Mouse (Mus musculus) stomach, embryonic 16.5 days (tissue): ENCODE measurements around the gene Cdk2ap1. TPM values are rescaled to one million over a fixed set of nuclear protein-coding genes. Genes with fewer than 3 reads are reported as not detected.
"Not testable (repeated sequence)": the region's sequence is repeated elsewhere in the genome, so short reads cannot be mapped to it uniquely, and the experiment has no call there.

Source experiments
- ATAC-seq: fragments of 200-750 bp; cut with Nextera tagmentation; 2 replicates; pipeline ENCODE4 v1.8.0; 2017; ENCODE audit warnings: moderate number of reproducible peaks, moderate TSS enrichment; ENCODE audit not compliant: insufficient read depth, low FRiP score
- H3K27ac ChIP-seq: fragments of 300-500 bp; sonication (generic); 2 replicates; pipeline ENCODE4 v1.5.1; 2014; ENCODE audit warnings: low read length
- H3K27me3 ChIP-seq: fragments of 300-500 bp; sonication (generic); 2 replicates; pipeline ENCODE4 v1.6.1; 2014; ENCODE audit warnings: low read length, control low read depth, mixed read lengths; ENCODE audit not compliant: control insufficient read depth, insufficient read depth
- H3K36me3 ChIP-seq: fragments of 300-500 bp; sonication (generic); 2 replicates; pipeline ENCODE4 v1.6.1; 2014; ENCODE audit warnings: low read length; ENCODE audit not compliant: control insufficient read depth, insufficient read depth
- H3K4me1 ChIP-seq: fragments of 300-500 bp; sonication (generic); 2 replicates; pipeline ENCODE4 v1.6.1; 2014; ENCODE audit warnings: low read length, control low read depth, mixed read lengths; ENCODE audit not compliant: control insufficient read depth, insufficient read depth
- H3K4me2 ChIP-seq: fragments of 300-500 bp; sonication (generic); 2 replicates; pipeline ENCODE4 v1.6.1; 2014; ENCODE audit warnings: low read depth, low read length, mixed read lengths
- H3K4me3 ChIP-seq: fragments of 300-500 bp; sonication (generic); replicated peaks from 2 replicates; pipeline ENCODE4 v1.5.1; 2014; ENCODE audit warnings: mild to moderate bottlenecking, low read length
- H3K9ac ChIP-seq: fragments of 300-500 bp; sonication (generic); 2 replicates; pipeline ENCODE4 v1.6.1; 2014; ENCODE audit warnings: low read length
- H3K9me3 ChIP-seq: fragments of 300-500 bp; sonication (generic); replicated peaks from 2 replicates; pipeline ENCODE4 v1.6.1; 2016; ENCODE audit warnings: low read length, control low read depth; ENCODE audit not compliant: control insufficient read depth
- WGBS: fragments of 180-500 bp; shearing (Covaris S2); extraction: QIAGEN DNeasy Blood & Tissue Kit; methylation state at CpG from one replicate; pipeline ENCODE4 v1.1.7; 2014; 5-methylcytosine and 5-hydroxymethylcytosine counted together
- polyA plus RNA-seq: library from polyadenylated mRNA; unstranded; fragments of >200 nt; fragmentation: Nextera tagmentation; extraction: Ambion mirVana; gene quantifications from 2 replicates; pipeline ENCODE4 v1.2.1, GENCODE M21; 2015

Cdk2ap1 gene
- polyA plus RNA-seq, 1 experiment from 2014 or later = 22.0 TPM

DNA sequence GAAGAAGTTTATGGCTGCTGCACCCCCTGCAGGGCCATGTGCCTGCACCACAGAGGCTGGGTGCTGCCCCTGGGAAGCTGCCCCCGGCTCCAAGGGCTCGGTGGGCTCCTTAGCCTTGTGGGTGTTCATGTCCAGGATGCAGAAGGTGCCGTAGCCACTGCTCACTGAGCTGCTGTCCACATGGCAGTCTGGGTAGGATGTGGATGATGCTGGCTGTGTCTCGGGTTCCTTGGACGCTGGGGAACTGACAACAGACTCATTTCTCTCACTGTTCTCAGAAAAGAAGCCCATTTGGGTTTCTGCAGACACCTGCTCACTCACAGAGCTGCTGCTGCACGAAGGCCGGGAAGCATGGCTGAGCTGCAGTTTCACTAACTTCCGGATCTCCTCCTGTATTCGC lies 47.4 kb downstream of the Cdk2ap1 start:
- Histone ChIP-seq H3K27me3 (no peaks in the 10 kb centered on the region), H3K27ac (no peak overlapping the region), H3K4me2 (no peak overlapping the region), H3K36me3 (peaks cover 24% of the 10 kb centered on the region), H3K9me3 (no peaks in the 10 kb centered on the region), H3K4me3 (no peak overlapping the region), H3K9ac (no peak overlapping the region), H3K4me1 (no peaks in the 10 kb centered on the region)
- 89% methylated on average over 9 of the region's 9 CpGs for WGBS
- no peak for ATAC-seq

DNA sequence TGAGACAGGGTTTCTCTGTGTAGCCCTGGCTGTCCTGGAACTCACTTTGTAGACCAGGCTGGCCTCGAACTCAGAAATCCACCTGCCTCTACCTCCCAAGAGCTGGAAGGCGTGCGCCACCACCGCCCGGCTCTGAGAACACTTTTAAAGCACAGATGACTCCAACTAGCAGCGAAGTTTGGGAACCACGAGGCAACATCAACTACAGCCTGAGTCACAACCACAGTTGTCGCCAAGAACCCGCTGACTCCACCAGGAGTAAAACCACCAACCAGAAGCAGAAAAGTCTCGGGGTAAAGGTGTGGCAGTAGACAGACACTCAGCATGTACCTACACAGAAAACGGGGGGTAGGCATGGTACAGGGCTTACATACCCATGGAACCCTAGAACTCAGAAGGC lies 52.8 kb downstream of the Cdk2ap1 start:
- 96% methylated on average over 11 of the region's 11 CpGs for WGBS
- ATAC-seq = no peak
- Histone ChIP-seq H3K36me3 (peaks cover 24% of the 10 kb centered on the region), H3K4me2 (no peak overlapping the region), H3K9me3 (no peaks in the 10 kb centered on the region), H3K27ac (no peak overlapping the region), H3K9ac (no peak overlapping the region), H3K4me1 (no peaks in the 10 kb centered on the region), H3K4me3 (no peak overlapping the region), H3K27me3 (no peaks in the 10 kb centered on the region)

GRCm38 (mm10) chr5:124309155-124309554 lies 53.7 kb downstream of the Cdk2ap1 start:
- ATAC-seq = no peak
- H3K36me3 ChIP-seq = peaks cover 20% of the 10 kb centered on the region
- H3K4me2 ChIP-seq = no peak overlapping the region
- H3K4me3 ChIP-seq = no peak overlapping the region
- H3K9ac ChIP-seq = no peak overlapping the region
- no peak overlapping the region for H3K27ac ChIP-seq
- no peaks in the 10 kb centered on the region for H3K9me3 ChIP-seq
- no peaks in the 10 kb centered on the region for H3K27me3 ChIP-seq
- 97% methylated on average over 10 of the region's 10 CpGs for WGBS
- no peaks in the 10 kb centered on the region for H3K4me1 ChIP-seq

GRCm38 (mm10) chr5:124302853-124303252 lies 60.0 kb downstream of the Cdk2ap1 start:
- ATAC-seq, H3K4me3 ChIP-seq, H3K9ac ChIP-seq, H3K27me3 ChIP-seq, H3K4me1 ChIP-seq, H3K27ac ChIP-seq, H3K4me2 ChIP-seq, H3K9me3 ChIP-seq: not testable (repeated sequence)
- peaks cover 10% of the 10 kb centered on the region; the same call in 1 of the 2 replicates for H3K36me3 ChIP-seq
- 88% methylated on average over 6 of the region's 6 CpGs for WGBS

GRCm38 (mm10) chr5:124300132-124300531 lies 62.8 kb downstream of the Cdk2ap1 start:
- no peaks in the 10 kb centered on the region for H3K4me1 ChIP-seq
- no peaks in the 10 kb centered on the region for H3K27me3 ChIP-seq
- WGBS = 55% methylated on average over 4 of the region's 4 CpGs
- no peak overlapping the region for H3K4me3 ChIP-seq
- no peaks in the 10 kb centered on the region for H3K9me3 ChIP-seq
- no peak for ATAC-seq
- H3K36me3 ChIP-seq = 0 out of 2 replicates have a peak, but pooled peaks cover 7% of the 10 kb centered on the region
- H3K4me2 ChIP-seq = no peak overlapping the region
- no peak overlapping the region for H3K27ac ChIP-seq
- no peak overlapping the region for H3K9ac ChIP-seq

DNA sequence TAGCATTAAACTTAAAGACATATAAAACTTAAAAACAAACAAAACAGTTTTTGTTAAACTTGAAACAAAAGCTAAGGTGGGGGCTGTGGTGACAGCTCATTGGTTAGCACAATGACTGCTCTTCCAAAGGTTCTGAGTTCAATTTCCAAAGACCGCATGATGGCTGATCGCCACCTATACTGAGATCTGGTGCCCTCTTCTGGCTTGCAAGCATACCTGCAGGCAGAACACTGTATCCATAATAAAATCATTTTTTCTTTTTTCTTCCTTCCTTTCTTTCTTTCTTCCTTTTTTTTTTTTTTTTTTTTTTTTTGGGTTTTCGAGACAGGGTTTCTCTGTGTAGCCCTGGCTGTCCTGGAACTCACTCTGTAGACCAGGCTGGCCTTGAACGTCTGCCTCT lies 63.6 kb downstream of the Cdk2ap1 start:
- H3K9ac ChIP-seq, H3K4me1 ChIP-seq, H3K4me2 ChIP-seq, H3K27me3 ChIP-seq, H3K27ac ChIP-seq, ATAC-seq, H3K4me3 ChIP-seq, H3K9me3 ChIP-seq, H3K36me3 ChIP-seq: not testable (repeated sequence)
- WGBS = 64% methylated on average over 3 of the region's 4 CpGs

GRCm38 (mm10) chr5:124296475-124296874 lies 66.4 kb downstream of the Cdk2ap1 start:
- Histone ChIP-seq H3K9me3 (no peaks in the 10 kb centered on the region), H3K9ac (no peak overlapping the region), H3K4me1 (no peaks in the 10 kb centered on the region), H3K27me3 (no peaks in the 10 kb centered on the region), H3K27ac (no peak overlapping the region), H3K4me2 (no peak overlapping the region), H3K4me3 (no peak overlapping the region), H3K36me3 (peaks cover 7% of the 10 kb centered on the region; the same call in 1 of the 2 replicates)
- WGBS = 95% methylated on average over 4 of the region's 4 CpGs
- ATAC-seq = no peak

Other genes with a start within 250 kb of the Cdk2ap1 start
- 76.1 and 81.6 TPM in 2 replicates for gene Arl6ip4, start 247.0 kb downstream of the Cdk2ap1 start, polyA plus RNA-seq
- 2.4 and 2.6 TPM in 2 replicates for gene Pitpnm2, start 113.3 kb downstream of the Cdk2ap1 start, polyA plus RNA-seq
- gene Mphosph9, start 35.1 kb downstream of the Cdk2ap1 start, polyA plus RNA-seq = 7.7 and 8.5 TPM in 2 replicates
- 13.3 and 16.1 TPM in 2 replicates for gene 2810006K23Rik, start 35.0 kb downstream of the Cdk2ap1 start, polyA plus RNA-seq
- 70.4 and 76.1 TPM in 2 replicates for gene Sbno1, start 62.9 kb upstream of the Cdk2ap1 start, polyA plus RNA-seq
- 50.4 and 51.7 TPM in 2 replicates for gene Kmt5a, start 76.8 kb upstream of the Cdk2ap1 start, polyA plus RNA-seq
- gene Rilpl2, start 115.3 kb upstream of the Cdk2ap1 start, polyA plus RNA-seq = 27.4 and 32.0 TPM in 2 replicates
- 22.0 and 24.3 TPM in 2 replicates for gene Snrnp35, start 120.1 kb upstream of the Cdk2ap1 start, polyA plus RNA-seq
- 8.9 and 11.0 TPM in 2 replicates for gene Rilpl1, start 168.3 kb upstream of the Cdk2ap1 start, polyA plus RNA-seq
- gene Tmed2, start 177.6 kb upstream of the Cdk2ap1 start, polyA plus RNA-seq = 641 and 673 TPM in 2 replicates
- gene Ddx55, start 189.8 kb upstream of the Cdk2ap1 start, polyA plus RNA-seq = 12.5 and 15.1 TPM in 2 replicates
- gene Eif2b1, start 216.0 kb upstream of the Cdk2ap1 start, polyA plus RNA-seq = 71.5 and 74.6 TPM in 2 replicates
- gene Gtf2h3, start 216.1 kb upstream of the Cdk2ap1 start, polyA plus RNA-seq = 51.2 and 52.2 TPM in 2 replicates